Comparison of ENCODE assay signal across 1 mouse cellular context in the genomic region with DNA sequence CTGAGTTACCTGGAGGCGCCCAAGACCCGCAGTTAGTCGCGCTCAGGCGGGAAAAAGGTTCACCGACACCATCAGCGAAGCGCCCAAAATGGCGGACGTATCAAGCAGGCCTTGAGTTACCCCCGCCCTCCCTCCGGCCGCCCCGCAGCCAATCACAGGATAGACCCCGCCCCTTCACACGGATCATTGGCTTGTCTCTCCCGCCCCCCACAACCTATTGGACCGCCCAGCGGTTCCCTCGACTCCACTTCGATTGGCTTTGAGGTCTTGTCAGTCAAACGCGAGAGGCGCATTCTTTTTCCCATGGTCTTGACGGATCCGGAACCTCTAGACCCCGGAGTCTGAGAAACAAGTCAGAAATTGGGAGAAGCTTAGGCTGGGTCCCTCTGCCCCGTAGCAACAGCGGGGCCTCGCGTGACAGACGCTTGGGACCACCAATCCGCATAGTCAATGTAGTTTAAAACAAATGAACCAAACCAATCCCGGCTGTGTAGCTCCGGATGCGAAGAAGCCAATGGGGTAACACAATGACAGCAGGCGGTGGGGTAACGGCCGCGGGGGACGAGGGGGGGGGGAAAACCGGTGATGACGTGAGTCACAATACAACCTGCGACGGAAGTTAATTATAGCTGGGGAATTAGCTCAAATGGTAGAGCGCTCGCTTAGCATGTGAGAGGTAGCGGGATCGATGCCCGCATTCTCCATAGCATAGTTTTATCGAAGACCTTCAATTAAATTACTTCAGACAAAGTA.
A peak's percentile ranks its signal among the peaks of the same experiment; 100 is the strongest.
TF ChIP-seq lines count a peak whose summit lies in the region.

A gene (minus strand): TSS at position 118 of the 753 bp plus-strand sequence.

TF ChIP-seq in CH12.LX, 34 proteins besides CTCF, POLR2A, EP300 and RAD21 (continued from another document):
- no peak for TF ChIP-seq JUN (IDR thresholded peaks at IDR 0.05; ENCODE audit: insufficient read depth, low read depth, low read length)
- TF ChIP-seq ZC3H11A (IDR thresholded peaks at IDR 0.05; ENCODE audit: low read depth, low read length) = no peak
- no peak for TF ChIP-seq ZKSCAN1 (IDR thresholded peaks at IDR 0.05; ENCODE audit: borderline replicate concordance, low read depth, low read length)
- no peak for TF ChIP-seq TCF12 (IDR thresholded peaks at IDR 0.05; ENCODE audit: low read depth, low read length)
- peak; percentile 58 for TF ChIP-seq ZMIZ1 (IDR thresholded peaks at IDR 0.05; ENCODE audit: low read depth, low read length)
- no peak; the same call in 1 of the 2 replicates for TF ChIP-seq MXI1 (IDR thresholded peaks at IDR 0.05; ENCODE audit: low read depth, low read length)
- peak; percentile 91 for TF ChIP-seq MAZ (IDR thresholded peaks at IDR 0.05; ENCODE audit: low read depth, low read length)
- peak; percentile 99 for TF ChIP-seq TBP (conservative IDR thresholded peaks at IDR 0.05; ENCODE audit: low read depth, low read length)
- TF ChIP-seq MAX (IDR thresholded peaks at IDR 0.05; ENCODE audit: low read length) = no peak
- peak; percentile 54 for TF ChIP-seq ETS1 (conservative IDR thresholded peaks at IDR 0.05; ENCODE audit: low read depth, low read length)
- TF ChIP-seq POLR2AphosphoS2 (IDR thresholded peaks at IDR 0.05; ENCODE audit: low read depth, low read length) = 0 out of 2 replicates have a peak, but pooled peaks have one; percentile 68
- peak; percentile 97 for TF ChIP-seq ELF1 (IDR thresholded peaks at IDR 0.05; ENCODE audit: low read depth, low read length)
- TF ChIP-seq MAFK (IDR thresholded peaks at IDR 0.05; ENCODE audit: insufficient replicate concordance, low read length) = peak; percentile 95
- 0 out of 2 replicates have a peak, but pooled peaks have one; percentile 17 for TF ChIP-seq E2F4 (IDR thresholded peaks at IDR 0.05; ENCODE audit: insufficient replicate concordance, low read depth, low read length)
- no peak for TF ChIP-seq GABPA (IDR thresholded peaks at IDR 0.05; ENCODE audit: insufficient replicate concordance, low read depth, low read length)
- no peak for TF ChIP-seq ZNF384 (IDR thresholded peaks at IDR 0.05; ENCODE audit: low read depth, low read length)
- TF ChIP-seq RCOR1 (conservative IDR thresholded peaks at IDR 0.05; ENCODE audit: low read depth, low read length) = 0 out of 2 replicates have a peak, but pooled peaks have one; percentile 18
- TF ChIP-seq NELFE (IDR thresholded peaks at IDR 0.05; ENCODE audit: low read depth, low read length) = peak; percentile 82
- TF ChIP-seq SIN3A (IDR thresholded peaks at IDR 0.05; ENCODE audit: low read length) = 0 out of 2 replicates have a peak, but pooled peaks have one; percentile 56
- no peak for TF ChIP-seq USF1 (IDR thresholded peaks at IDR 0.05; ENCODE audit: low read depth, low read length)
